Mouse (Mus musculus) liver, postnatal 0 days (tissue): Measurements from ENCODE around the gene Tmem41b. TPM values are rescaled to one million over a fixed set of nuclear protein-coding genes. Genes with fewer than 3 reads are reported as not detected.

Experiments
- ATAC-seq: fragments of 200-750 bp; cut with Nextera tagmentation; 2 replicates; pipeline ENCODE4 v1.8.0; 2017; ENCODE audit warnings: mild to moderate bottlenecking, moderate library complexity
- DNase-seq: peaks from one replicate; pipeline ENCODE4 v3.0.0-alpha.2; 2016
- H3K27ac ChIP-seq: fragments of 300-500 bp; sonication (generic); 2 replicates; pipeline ENCODE4 v1.5.1; 2014; ENCODE audit warnings: antibody characterized with exemption, moderate library complexity, mild to moderate bottlenecking, low read depth
- H3K27me3 ChIP-seq: fragments of 300-500 bp; sonication (generic); 2 replicates; pipeline ENCODE4 v1.6.1; 2014; ENCODE audit warnings: low read length, control low read depth, mixed read lengths; ENCODE audit not compliant: insufficient read depth
- H3K36me3 ChIP-seq: fragments of 300-500 bp; sonication (generic); replicated peaks from 2 replicates; pipeline ENCODE4 v1.6.1; 2014; ENCODE audit warnings: mild to moderate bottlenecking, control low read depth, low read length, moderate library complexity, mixed read lengths; ENCODE audit not compliant: insufficient read depth
- H3K4me1 ChIP-seq: fragments of 300-500 bp; sonication (generic); 2 replicates; pipeline ENCODE4 v1.6.1; 2014; ENCODE audit warnings: antibody characterized with exemption, mild to moderate bottlenecking, control low read depth; ENCODE audit not compliant: insufficient read depth
- H3K4me2 ChIP-seq: fragments of 300-500 bp; sonication (generic); 2 replicates; pipeline ENCODE4 v1.6.1; 2014; ENCODE audit warnings: low read depth, mild to moderate bottlenecking, low read length, moderate library complexity, mixed read lengths
- H3K4me3 ChIP-seq: fragments of 300-500 bp; sonication (generic); 2 replicates; pipeline ENCODE4 v1.5.1; 2014; ENCODE audit warnings: low read depth, low read length
- H3K9ac ChIP-seq: fragments of 300-500 bp; sonication (generic); replicated peaks from 2 replicates; pipeline ENCODE4 v1.6.1; 2014; ENCODE audit warnings: mild to moderate bottlenecking, moderate library complexity
- H3K9me3 ChIP-seq: fragments of 300-500 bp; sonication (generic); 2 replicates; pipeline ENCODE4 v1.6.1; 2016; ENCODE audit warnings: mild to moderate bottlenecking, control low read depth, low read length, mixed read lengths
- CTCF ChIP-seq: sonication (generic); IDR thresholded peaks from 2 replicates; pipeline ENCODE4 v1.5.1; 2016; ENCODE audit warnings: antibody characterized with exemption, low read depth
- EP300 ChIP-seq: IDR thresholded peaks from 2 replicates; pipeline ENCODE4 v1.6.1; 2016; ENCODE audit warnings: antibody characterized with exemption, low read depth, mild to moderate bottlenecking
- WGBS: fragments of 180-500 bp; shearing (Covaris S2); extraction: QIAGEN DNeasy Blood & Tissue Kit; methylation state at CpG from one replicate; pipeline ENCODE4 v1.1.7; 2014; ENCODE audit not compliant: insufficient replicate concordance; 5-methylcytosine and 5-hydroxymethylcytosine counted together
- polyA plus RNA-seq: library from polyadenylated mRNA; unstranded; fragments of >200 nt; fragmentation: Nextera tagmentation; extraction: Ambion mirVana; gene quantifications from 2 replicates; pipeline ENCODE4 v1.2.1, GENCODE M21; 2015

Gene Tmem41b
- polyA plus RNA-seq, 1 experiment from 2014 or later, result 26.9 TPM

- Histone ChIP-seq H3K4me3 (peak within 1 kb of the TSS; percentile 96), H3K27me3 (no peaks in the 10 kb centered on the region), H3K4me2 (peak within 1 kb of the TSS; percentile 73), H3K9me3 (no peaks in the 10 kb centered on the region; the same call in 1 of the 2 replicates), H3K4me1 (peaks cover 10% of the 10 kb centered on the region), H3K27ac (peak within 1 kb of the TSS; percentile 96), H3K36me3 (no peaks in the 10 kb centered on the region), H3K9ac (peak within 1 kb of the TSS; percentile 98)
- 0% methylated on average over 47 of the region's 48 CpGs for WGBS
- ATAC-seq, result peak; percentile 94
- peak; percentile 94 for DNase-seq
- TF ChIP-seq CTCF, result 0 out of 2 replicates have a peak, but pooled peaks have one; percentile 14
- no peak for TF ChIP-seq EP300
Measured at GRCm38 (mm10) chr7:110018117-110018630, 31.4 kb upstream of the Tmem41b start, which contains the start of gene Ipo7. Gene Ipo7, plus strand, starts transcription at chr7:110018274.

GRCm38 (mm10) chr7:110014272-110014671, 27.5 kb upstream of the Tmem41b start:
- Histone ChIP-seq H3K27me3 (no peaks in the 10 kb centered on the region), H3K4me3 (no peak overlapping the region), H3K9me3 (no peaks in the 10 kb centered on the region; the same call in 1 of the 2 replicates), H3K36me3 (no peaks in the 10 kb centered on the region), H3K9ac (no peak overlapping the region), H3K4me2 (no peak overlapping the region), H3K27ac (no peak overlapping the region), H3K4me1 (no peaks in the 10 kb centered on the region)
- no peak for TF ChIP-seq EP300
- no peak for TF ChIP-seq CTCF
- WGBS, result 56% methylated on average over 5 of the region's 5 CpGs
- DNase-seq (no peak), ATAC-seq (no peak)

GRCm38 (mm10) chr7:110011417-110011816, 24.7 kb upstream of the Tmem41b start:
- ATAC-seq (no peak), DNase-seq (no peak)
- TF ChIP-seq CTCF (no peak), EP300 (no peak)
- H3K4me1 ChIP-seq, result no peaks in the 10 kb centered on the region
- no peaks in the 10 kb centered on the region for H3K36me3 ChIP-seq
- no peak overlapping the region for H3K27ac ChIP-seq
- no peak overlapping the region for H3K9ac ChIP-seq
- H3K27me3 ChIP-seq, result no peaks in the 10 kb centered on the region
- no peak overlapping the region for H3K4me2 ChIP-seq
- no peaks in the 10 kb centered on the region; the same call in 1 of the 2 replicates for H3K9me3 ChIP-seq
- no peak overlapping the region for H3K4me3 ChIP-seq
- WGBS, result 38% methylated on average over 1 of the region's 1 CpGs

DNA sequence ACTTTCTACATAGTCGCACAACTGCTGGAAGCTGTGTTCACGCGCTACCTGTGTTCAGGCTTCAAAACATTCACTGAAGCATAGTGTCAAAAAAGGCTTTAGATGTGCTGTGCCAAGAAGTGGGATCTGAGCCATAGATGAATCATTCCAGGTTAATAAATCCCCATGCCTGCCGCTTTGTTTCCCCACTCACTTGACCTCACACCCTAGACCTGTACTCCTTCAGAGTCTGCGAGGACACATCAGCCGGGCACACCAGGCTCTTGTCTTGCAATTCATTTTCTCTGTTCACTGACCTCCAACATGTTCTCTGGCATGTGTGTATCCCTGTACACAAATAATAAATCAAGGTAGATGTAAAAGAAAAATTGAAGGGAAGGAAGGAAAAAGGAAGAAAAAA, 22.4 kb upstream of the Tmem41b start:
- no peaks in the 10 kb centered on the region for H3K27me3 ChIP-seq
- H3K4me2 ChIP-seq, result no peak overlapping the region
- no peaks in the 10 kb centered on the region for H3K36me3 ChIP-seq
- no peak for DNase-seq
- ATAC-seq, result no peak
- H3K27ac ChIP-seq, result no peak overlapping the region
- H3K9me3 ChIP-seq, result no peaks in the 10 kb centered on the region
- TF ChIP-seq CTCF (no peak), EP300 (no peak)
- 90% methylated on average over 6 of the region's 6 CpGs for WGBS
- H3K4me3 ChIP-seq, result no peak overlapping the region
- H3K4me1 ChIP-seq, result no peaks in the 10 kb centered on the region
- H3K9ac ChIP-seq, result no peak overlapping the region

DNA sequence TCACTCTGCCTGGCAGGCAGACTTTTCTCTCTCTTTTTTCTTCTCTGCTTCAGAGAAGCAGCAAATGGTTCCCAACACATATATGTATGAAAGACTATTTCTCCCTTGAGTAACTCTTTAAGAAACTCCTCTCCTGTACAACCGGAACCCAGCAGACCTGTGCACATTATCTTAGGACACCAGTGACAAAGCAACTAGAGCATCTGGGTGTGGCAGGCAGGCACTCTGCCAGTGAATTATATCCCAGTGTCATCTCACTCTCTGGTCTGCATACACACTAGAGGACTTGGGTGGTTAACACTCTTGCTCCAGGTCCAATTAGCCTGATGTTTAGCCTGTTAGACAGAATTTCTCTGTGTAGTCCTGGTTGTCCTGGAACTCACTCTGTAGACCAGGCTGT, 21.8 kb upstream of the Tmem41b start:
- WGBS, result 64% methylated on average over 1 of the region's 1 CpGs
- H3K4me2 ChIP-seq, result no peak overlapping the region

GRCm38 (mm10) chr7:110006471-110007195, 19.9 kb upstream of the Tmem41b start:
- Histone ChIP-seq H3K9ac (no peak overlapping the region), H3K27ac (peak overlapping the region; percentile 62), H3K36me3 (no peaks in the 10 kb centered on the region), H3K4me1 (peaks cover 3% of the 10 kb centered on the region), H3K4me2 (peak overlapping the region; percentile 38), H3K4me3 (peak overlapping the region; percentile 13; the same call in 1 of the 2 replicates), H3K27me3 (no peaks in the 10 kb centered on the region), H3K9me3 (no peaks in the 10 kb centered on the region)
- ATAC-seq (no peak; the same call in 1 of the 2 replicates), DNase-seq (peak; percentile 27)
- WGBS, result 52% methylated on average over 5 of the region's 5 CpGs
- TF ChIP-seq EP300 (no peak), CTCF (no peak)

More for the DNA sequence above, 21.8 kb upstream of the Tmem41b start:
- ATAC-seq, result peak; percentile 65
- no peak overlapping the region for H3K9ac ChIP-seq
- no peak overlapping the region for H3K4me3 ChIP-seq
- TF ChIP-seq CTCF (no peak), EP300 (no peak)
- no peaks in the 10 kb centered on the region for H3K27me3 ChIP-seq
- no peaks in the 10 kb centered on the region for H3K4me1 ChIP-seq
- no peaks in the 10 kb centered on the region for H3K36me3 ChIP-seq
- H3K9me3 ChIP-seq, result no peaks in the 10 kb centered on the region
- no peak overlapping the region for H3K27ac ChIP-seq
- peak; percentile 29 for DNase-seq
